Mouse (Mus musculus): ENCODE data around the gene Strbp. TPM values are rescaled to one million over a fixed set of nuclear protein-coding genes. Genes with fewer than 3 reads are reported as not detected.
"Not testable (repeated sequence)": the region's sequence is repeated elsewhere in the genome, so short reads cannot be mapped to it uniquely, and the experiment has no call there.

Strbp gene
- polyA plus RNA-seq, 1 experiment from 2014 or later = 34.9 TPM

DNA sequence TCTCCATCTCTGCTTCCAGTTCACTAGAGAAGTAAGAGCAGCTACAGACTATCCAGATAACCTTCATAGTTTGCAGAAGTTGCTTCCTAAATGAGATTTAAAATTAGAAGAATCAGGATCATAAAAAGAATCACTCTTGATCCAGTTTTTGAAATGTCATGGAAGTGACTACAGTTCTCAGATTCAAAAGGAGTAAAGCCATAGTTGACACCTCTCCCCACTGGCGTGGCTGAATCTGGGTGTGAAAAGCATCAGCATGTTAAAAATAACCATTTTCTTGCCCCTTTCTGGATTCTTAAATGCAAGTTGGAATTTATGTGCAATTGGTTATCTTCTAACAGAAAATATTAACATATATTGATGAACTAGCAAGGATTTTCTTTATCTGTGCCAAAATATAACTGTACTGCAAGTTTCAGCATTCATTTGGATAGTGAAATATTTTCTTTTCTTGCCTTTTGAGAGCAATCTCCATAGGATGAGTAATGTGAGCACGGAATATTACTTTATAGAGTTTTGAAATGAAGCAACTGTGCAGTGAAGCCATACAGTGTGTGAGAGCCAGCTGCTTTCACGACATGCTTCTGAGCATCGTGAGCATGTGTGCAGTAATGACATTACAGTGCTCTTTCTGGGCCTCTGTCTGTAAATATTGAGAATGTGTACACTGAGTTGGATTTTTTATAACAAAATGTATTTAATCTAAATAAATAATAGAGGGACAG, 184.9 kb downstream of the Strbp start:
- H3K9me3 ChIP-seq (replicated peaks) = no peaks in the 10 kb centered on the region
- H3K27ac ChIP-seq (replicated peaks) = no peak overlapping the region
- no peak overlapping the region for H3K4me3 ChIP-seq (replicated peaks)
- H3K4me1 ChIP-seq = peaks cover 5% of the 10 kb centered on the region
- H3K9ac ChIP-seq = no peak overlapping the region
- H3K36me3 ChIP-seq = peaks cover 12% of the 10 kb centered on the region
- H3K27me3 ChIP-seq = no peaks in the 10 kb centered on the region
- WGBS = 85% methylated on average over 4 of the region's 4 CpGs
- ATAC-seq (ENCODE audit: insufficient number of reproducible peaks, low FRiP score, low TSS enrichment, low read depth) = no peak
- no peak overlapping the region for H3K4me2 ChIP-seq (replicated peaks)

DNA sequence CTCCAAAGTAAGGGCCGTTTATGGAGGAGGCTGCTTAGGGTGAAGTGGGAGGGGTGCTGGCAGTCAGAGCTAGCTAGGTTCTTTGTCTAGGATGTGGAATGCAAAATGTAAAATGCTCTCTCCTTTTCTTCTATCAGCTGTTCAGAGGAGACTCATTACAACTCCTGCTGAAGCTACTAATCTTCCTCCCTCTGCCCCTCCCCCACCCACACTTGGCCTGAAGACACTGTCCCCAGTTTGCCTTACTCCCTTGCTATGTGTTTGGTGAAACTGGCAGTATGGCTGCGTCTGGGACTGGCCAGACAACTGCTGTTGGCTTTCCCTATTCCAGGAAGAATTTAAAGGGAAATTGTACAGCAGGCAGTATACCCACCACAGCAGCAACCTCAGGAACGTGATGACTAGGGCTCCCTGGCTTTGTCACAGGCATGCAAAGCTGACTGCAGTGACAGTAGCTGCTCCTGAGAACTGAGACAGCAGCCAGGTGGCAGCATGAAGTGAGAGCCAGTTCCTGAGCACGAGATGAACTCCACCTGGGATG, 186.7 kb downstream of the Strbp start:
- Histone ChIP-seq H3K4me1 (peaks cover 5% of the 10 kb centered on the region), H3K27me3 (no peaks in the 10 kb centered on the region), H3K9ac (no peak overlapping the region), H3K9me3 (replicated peaks) (no peaks in the 10 kb centered on the region), H3K4me3 (replicated peaks) (no peak overlapping the region), H3K27ac (replicated peaks) (no peak overlapping the region), H3K4me2 (replicated peaks) (no peak overlapping the region), H3K36me3 (peaks cover 18% of the 10 kb centered on the region)
- 43% methylated on average over 4 of the region's 4 CpGs for WGBS
- ATAC-seq (ENCODE audit: insufficient number of reproducible peaks, low FRiP score, low TSS enrichment, low read depth) = no peak

DNA sequence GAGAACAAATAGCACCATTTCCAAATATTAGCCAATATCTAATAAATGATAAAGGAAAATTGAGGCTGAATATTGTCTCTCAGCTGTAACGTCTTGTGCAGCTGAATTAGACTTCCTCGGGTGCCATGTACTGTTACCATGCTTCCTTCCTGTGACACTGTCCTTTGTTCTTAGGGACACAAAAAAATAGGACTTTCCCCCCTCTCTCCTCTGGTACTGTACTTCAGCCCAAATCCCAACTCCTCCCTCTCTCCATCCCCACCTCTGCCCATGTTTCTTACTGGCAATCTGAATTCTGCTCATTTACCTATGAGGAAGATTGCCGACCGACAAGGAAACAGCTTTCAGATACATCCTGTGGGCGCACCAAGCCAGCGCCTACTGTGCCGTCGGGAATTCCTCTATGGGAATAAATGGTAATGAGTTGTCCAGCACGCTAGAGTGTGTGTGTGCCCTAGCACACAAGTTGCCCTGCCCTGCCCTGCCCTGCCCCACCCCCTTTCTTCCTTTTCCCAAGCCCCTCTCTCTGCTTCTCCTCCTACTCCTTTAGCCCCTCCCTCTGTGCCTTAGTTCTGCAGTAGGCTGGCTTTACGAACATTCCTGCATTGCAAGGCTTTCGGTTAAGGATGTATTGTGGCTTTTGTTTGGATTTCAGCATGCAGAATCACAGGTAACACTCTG, 187.5 kb downstream of the Strbp start, which contains the start of gene Gpr21:
Gpr21 (plus strand) TSS at position 303 of the 681 bp plus-strand sequence.
- Histone ChIP-seq H3K4me1 (peaks cover 5% of the 10 kb centered on the region), H3K27ac (replicated peaks) (no peak within 1 kb of the TSS), H3K9ac (no peak within 1 kb of the TSS), H3K36me3 (peaks cover 20% of the 10 kb centered on the region), H3K27me3 (no peaks in the 10 kb centered on the region), H3K4me3 (replicated peaks) (peak within 1 kb of the TSS; percentile 9; the same call in 1 of the 2 replicates), H3K4me2 (replicated peaks) (0 out of 2 replicates have a peak within 1 kb of the TSS, but pooled peaks have one; percentile 17), H3K9me3 (replicated peaks) (no peaks in the 10 kb centered on the region)
- 0 out of 2 replicates have a peak, but pooled peaks have one; percentile 57 for ATAC-seq (ENCODE audit: insufficient number of reproducible peaks, low FRiP score, low TSS enrichment, low read depth)
- WGBS = 28% methylated on average over 11 of the region's 11 CpGs

DNA sequence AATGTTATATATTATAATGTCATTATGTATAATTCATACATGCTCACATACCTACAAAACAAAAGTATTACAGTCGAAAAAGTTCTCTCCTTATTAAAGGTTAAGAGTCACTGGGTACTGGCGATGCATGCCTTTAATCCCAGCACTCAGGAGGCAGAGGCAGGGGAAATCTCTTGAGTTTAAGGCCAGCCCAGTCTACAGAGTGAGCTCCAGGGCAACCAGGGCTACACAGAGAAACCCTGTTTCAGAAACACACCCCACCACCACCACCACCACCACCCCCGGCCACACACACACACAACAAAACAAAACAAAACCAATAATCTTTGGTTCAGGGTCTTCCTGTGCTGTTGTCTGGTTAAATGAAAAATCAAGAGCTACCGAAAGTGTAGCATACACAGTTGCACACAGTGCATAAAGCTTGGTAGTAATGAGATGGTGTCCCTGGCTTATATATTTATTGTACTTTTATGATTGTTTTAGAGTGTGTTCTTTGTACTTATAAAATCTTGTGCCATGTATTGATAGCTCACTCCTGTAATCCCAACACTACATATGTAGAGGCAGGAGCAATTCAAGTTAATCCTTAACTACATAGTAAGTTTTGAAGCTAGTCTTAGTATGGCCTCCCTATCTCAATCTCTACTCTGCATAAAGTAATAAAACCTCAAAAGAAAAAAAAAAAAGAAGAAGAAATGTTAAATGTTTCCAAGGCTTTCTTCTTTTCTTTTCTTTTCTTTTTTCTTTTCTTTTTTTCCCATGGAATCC, 192.3 kb downstream of the Strbp start:
- WGBS = 91% methylated on average over 4 of the region's 4 CpGs
- no peak for ATAC-seq (ENCODE audit: insufficient number of reproducible peaks, low FRiP score, low TSS enrichment, low read depth)
- Histone ChIP-seq H3K27ac (replicated peaks) (no peak overlapping the region), H3K9ac (no peak overlapping the region), H3K27me3 (no peaks in the 10 kb centered on the region), H3K36me3 (peaks cover 17% of the 10 kb centered on the region), H3K4me2 (replicated peaks) (no peak overlapping the region), H3K4me3 (replicated peaks) (no peak overlapping the region), H3K9me3 (replicated peaks) (no peaks in the 10 kb centered on the region), H3K4me1 (peaks cover 3% of the 10 kb centered on the region)

DNA sequence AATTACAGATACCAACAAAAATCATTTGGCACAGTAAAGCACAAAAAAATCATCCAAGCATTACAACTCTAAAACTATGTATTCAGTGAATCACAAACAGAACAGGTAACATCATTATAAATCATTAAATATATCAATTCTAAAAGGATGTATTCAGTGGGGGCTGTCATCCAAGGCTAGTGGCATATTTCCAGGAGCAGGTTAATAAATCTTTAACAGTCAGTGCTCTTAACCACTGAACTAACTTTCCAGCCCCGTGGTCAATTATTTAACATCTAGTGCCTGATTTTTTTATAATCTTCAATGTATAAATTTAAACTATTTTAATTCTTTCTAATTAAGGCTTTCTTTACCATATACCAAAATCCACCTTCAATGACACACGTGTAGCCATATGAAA, 197.8 kb downstream of the Strbp start:
- peaks cover 23% of the 10 kb centered on the region for H3K36me3 ChIP-seq
- ATAC-seq (ENCODE audit: insufficient number of reproducible peaks, low FRiP score, low TSS enrichment, low read depth); H3K4me2 ChIP-seq (replicated peaks); H3K27me3 ChIP-seq; H3K9me3 ChIP-seq (replicated peaks); H3K9ac ChIP-seq; H3K4me3 ChIP-seq (replicated peaks); H3K27ac ChIP-seq (replicated peaks); H3K4me1 ChIP-seq: not testable (repeated sequence)
- WGBS = 88% methylated on average over 2 of the region's 2 CpGs

DNA sequence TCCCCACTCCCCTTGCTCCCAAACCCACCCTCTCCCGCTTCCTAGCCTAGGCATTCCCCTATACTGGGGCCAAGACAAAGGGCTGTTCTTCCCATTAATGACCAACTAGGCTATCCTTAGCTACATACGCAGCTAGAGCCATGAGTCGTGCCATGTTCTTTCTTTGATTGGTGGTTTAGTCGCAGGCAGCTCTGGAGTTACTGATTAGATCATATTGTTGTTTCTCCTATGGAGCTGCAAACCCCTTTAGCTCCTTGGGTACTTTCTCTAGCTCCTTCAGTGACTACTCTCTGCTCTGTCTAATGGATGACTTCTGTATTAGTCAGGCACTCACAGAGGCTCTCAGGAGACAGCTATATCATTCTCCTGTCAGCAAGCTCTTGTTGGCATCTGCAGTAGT, 206.3 kb downstream of the Strbp start:
- Histone ChIP-seq H3K27me3 (no peaks in the 10 kb centered on the region), H3K4me3 (replicated peaks) (no peak overlapping the region), H3K9me3 (replicated peaks) (no peaks in the 10 kb centered on the region), H3K4me1 (no peaks in the 10 kb centered on the region), H3K9ac (no peak overlapping the region), H3K36me3 (peaks cover 49% of the 10 kb centered on the region), H3K4me2 (replicated peaks) (no peak overlapping the region), H3K27ac (replicated peaks) (no peak overlapping the region)
- 94% methylated on average over 4 of the region's 4 CpGs for WGBS
- ATAC-seq (ENCODE audit: insufficient number of reproducible peaks, low FRiP score, low TSS enrichment, low read depth) = no peak

DNA sequence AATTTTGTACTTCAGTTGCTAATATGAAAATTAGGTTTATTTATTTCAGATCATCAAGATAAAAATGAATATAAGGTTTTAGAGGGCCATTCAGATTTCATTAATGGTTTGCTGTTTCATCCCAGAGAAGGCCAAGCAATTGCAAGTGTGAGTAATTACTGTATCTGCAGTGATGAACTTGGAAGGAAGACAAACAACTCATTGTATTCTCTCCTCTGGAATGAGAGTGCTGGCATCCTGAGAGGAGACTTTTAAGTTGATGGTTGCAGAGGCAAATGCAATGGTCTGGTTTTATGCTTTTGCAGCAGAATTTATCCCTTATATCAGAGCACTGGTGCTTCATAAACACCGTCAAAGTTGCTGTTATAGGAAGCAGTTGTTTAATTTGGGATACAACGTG, 214.7 kb downstream of the Strbp start:
- Histone ChIP-seq H3K27ac (replicated peaks) (no peak overlapping the region), H3K4me3 (replicated peaks) (no peak overlapping the region), H3K4me1 (no peaks in the 10 kb centered on the region), H3K36me3 (peaks cover 54% of the 10 kb centered on the region), H3K27me3 (no peaks in the 10 kb centered on the region), H3K9me3 (replicated peaks) (no peaks in the 10 kb centered on the region), H3K9ac (no peak overlapping the region), H3K4me2 (replicated peaks) (no peak overlapping the region)
- ATAC-seq (ENCODE audit: insufficient number of reproducible peaks, low FRiP score, low TSS enrichment, low read depth) = no peak
- 86% methylated on average over 2 of the region's 2 CpGs for WGBS

DNA sequence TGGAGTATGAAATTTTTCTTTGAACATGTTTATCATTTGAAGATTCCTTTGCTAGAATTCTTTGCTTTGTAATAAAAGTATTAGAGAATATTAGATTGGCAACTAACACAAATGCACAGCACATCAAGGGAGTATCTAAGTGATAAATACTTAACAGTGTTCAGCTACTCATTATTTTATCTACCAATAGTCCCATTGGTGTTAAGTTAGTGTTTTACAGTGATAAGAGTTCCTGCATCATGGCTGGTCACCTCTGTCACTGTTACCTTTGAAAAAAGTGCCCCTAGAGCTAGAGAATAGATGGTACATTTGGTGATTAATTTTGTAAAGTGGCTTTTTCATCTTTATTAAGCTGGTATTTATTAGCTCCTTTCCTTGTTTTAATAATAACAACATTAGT, 217.3 kb downstream of the Strbp start:
- no peaks in the 10 kb centered on the region for H3K9me3 ChIP-seq (replicated peaks)
- ATAC-seq (ENCODE audit: insufficient number of reproducible peaks, low FRiP score, low TSS enrichment, low read depth) = no peak
- no peak overlapping the region for H3K9ac ChIP-seq
- no peaks in the 10 kb centered on the region for H3K27me3 ChIP-seq
- no peak overlapping the region for H3K4me2 ChIP-seq (replicated peaks)
- H3K4me3 ChIP-seq (replicated peaks) = no peak overlapping the region
- no peaks in the 10 kb centered on the region for H3K4me1 ChIP-seq
- peaks cover 54% of the 10 kb centered on the region for H3K36me3 ChIP-seq
- no peak overlapping the region for H3K27ac ChIP-seq (replicated peaks)

DNA sequence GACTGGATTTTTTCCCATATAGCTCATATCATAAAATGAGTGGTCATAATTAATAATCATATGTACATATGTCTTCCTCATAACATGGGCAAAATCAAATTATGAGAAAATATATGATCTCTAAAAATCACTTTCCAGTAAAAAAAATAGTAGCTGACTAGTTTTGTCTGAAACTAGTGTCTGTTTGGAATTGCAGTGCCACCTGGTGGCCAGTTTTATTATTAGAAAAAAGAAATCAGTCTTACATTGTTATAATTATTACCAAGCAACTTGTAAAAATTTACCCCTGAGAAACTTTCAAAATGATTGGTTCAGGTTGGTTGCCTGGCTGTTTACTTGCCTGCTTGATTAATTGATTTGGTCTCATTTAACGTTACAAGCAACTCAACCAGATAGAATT, 218.3 kb downstream of the Strbp start:
- no peak for ATAC-seq (ENCODE audit: insufficient number of reproducible peaks, low FRiP score, low TSS enrichment, low read depth)
- peaks cover 56% of the 10 kb centered on the region for H3K36me3 ChIP-seq
- H3K4me3 ChIP-seq (replicated peaks) = no peak overlapping the region
- H3K4me1 ChIP-seq = no peaks in the 10 kb centered on the region
- no peak overlapping the region for H3K9ac ChIP-seq
- 87% methylated on average over 1 of the region's 1 CpGs for WGBS
- no peak overlapping the region for H3K4me2 ChIP-seq (replicated peaks)
- H3K9me3 ChIP-seq (replicated peaks) = no peaks in the 10 kb centered on the region
- H3K27ac ChIP-seq (replicated peaks) = no peak overlapping the region
- H3K27me3 ChIP-seq = no peaks in the 10 kb centered on the region

DNA sequence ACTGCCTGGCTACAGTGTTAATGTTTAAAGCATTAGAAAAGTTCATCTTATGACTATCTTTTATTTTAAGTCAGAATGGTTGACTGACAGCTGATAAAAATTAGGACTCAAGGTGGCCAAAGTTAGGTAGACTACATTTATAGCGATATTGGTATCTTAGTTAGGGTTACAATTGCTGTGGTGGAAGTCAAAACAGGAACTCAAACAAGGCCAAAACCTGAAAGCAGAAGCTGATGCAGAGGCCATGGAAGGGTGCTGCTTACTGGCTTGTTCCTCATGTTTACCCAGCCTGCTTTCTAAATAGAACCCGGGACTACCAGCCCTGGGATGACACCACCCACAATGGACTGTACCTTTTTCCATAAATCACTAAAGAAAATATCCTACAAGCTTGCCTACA, 219.5 kb downstream of the Strbp start:
- Histone ChIP-seq H3K9me3 (replicated peaks) (no peaks in the 10 kb centered on the region), H3K4me2 (replicated peaks) (no peak overlapping the region), H3K27me3 (no peaks in the 10 kb centered on the region), H3K4me3 (replicated peaks) (no peak overlapping the region), H3K9ac (no peak overlapping the region), H3K36me3 (peaks cover 47% of the 10 kb centered on the region), H3K4me1 (no peaks in the 10 kb centered on the region), H3K27ac (replicated peaks) (no peak overlapping the region)
- ATAC-seq (ENCODE audit: insufficient number of reproducible peaks, low FRiP score, low TSS enrichment, low read depth) = no peak
- 92% methylated on average over 2 of the region's 2 CpGs for WGBS

DNA sequence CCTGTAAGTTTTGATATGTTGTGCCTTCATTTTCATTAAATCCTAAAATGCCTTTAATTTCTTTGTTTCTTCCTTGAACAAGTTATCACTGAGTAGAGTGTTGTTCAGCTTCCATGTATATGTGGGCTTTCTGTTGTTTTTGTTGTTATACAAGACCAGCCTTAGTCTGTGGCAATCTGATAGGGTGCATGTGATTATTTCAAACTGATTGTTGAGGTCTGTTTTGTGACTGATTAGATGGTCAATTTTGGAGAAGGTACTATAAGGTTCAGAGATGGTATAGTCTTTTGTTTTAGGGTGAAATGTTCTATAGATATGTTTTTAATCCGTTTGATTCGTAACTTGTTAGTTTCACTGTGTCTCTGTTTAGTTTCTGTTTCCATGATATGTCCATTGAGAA, 223.6 kb downstream of the Strbp start:
- H3K9me3 ChIP-seq (replicated peaks) = no peaks in the 10 kb centered on the region
- ATAC-seq (ENCODE audit: insufficient number of reproducible peaks, low FRiP score, low TSS enrichment, low read depth) = no peak
- H3K27me3 ChIP-seq = no peaks in the 10 kb centered on the region
- no peak overlapping the region for H3K27ac ChIP-seq (replicated peaks)
- no peak overlapping the region for H3K9ac ChIP-seq
- H3K4me1 ChIP-seq = no peaks in the 10 kb centered on the region
- H3K4me2 ChIP-seq (replicated peaks) = no peak overlapping the region
- H3K36me3 ChIP-seq = peaks cover 67% of the 10 kb centered on the region
- 90% methylated on average over 2 of the region's 2 CpGs for WGBS
- H3K4me3 ChIP-seq (replicated peaks) = no peak overlapping the region
